24 mouse cellular contexts compared by ENCODE assay signal in the genomic region with DNA sequence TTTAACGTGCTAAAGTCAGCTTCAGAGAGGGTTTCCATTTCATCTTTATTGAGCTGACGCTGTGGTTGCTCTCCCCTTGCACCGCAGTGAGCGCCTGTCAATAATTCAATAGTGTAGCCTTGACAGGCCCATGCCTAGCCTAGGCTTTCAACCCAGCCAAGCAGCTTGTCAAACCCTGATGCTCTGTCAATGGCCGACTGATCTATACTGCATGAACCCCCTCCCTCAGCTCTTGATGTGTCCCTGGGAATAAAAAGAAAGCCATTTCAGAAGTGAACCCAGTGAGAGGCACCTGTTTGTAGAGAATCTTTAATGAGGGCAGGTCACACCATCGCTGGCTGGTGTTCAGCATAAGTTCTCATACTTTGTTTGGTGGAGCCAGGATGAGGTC.
DNase-seq lines count a peak whose midpoint lies in the region; ATAC-seq and TF ChIP-seq lines count a peak whose summit lies in the region.
"Had no signal": no experiment of that assay in that cellular context is flagged by ENCODE, and none has a peak within 500 bp of the region (broad histone marks: within the 10 kb centered on the region; RNA-seq: fewer than 3 reads in every experiment).

No protein-coding gene starts in this region.

- ATAC-seq in midbrain, embryonic 11.5 days (ENCODE audit: low FRiP score), result peak; percentile 46; the same call in 1 of the 2 replicates
- ATAC-seq in midbrain, postnatal 0 days (ENCODE audit: low FRiP score), result no peak
- 0 out of 2 replicates have a peak, but pooled peaks have one; percentile 1 for ATAC-seq in forebrain, postnatal 0 days
- ATAC-seq in neural tube, embryonic 15.5 days (ENCODE audit: low FRiP score), result no peak; the same call in 1 of the 2 replicates
- ATAC-seq: CD4-positive, CD25-positive, alpha-beta regulatory T cell, adult 4 months; liver, embryonic 12.5 days had no signal

- H3K27me3 ChIP-seq in midbrain, embryonic 11.5 days (ENCODE audit: control insufficient read depth, insufficient read depth, low read length), result no peaks in the 10 kb centered on the region; the same call in 1 of the 2 replicates
- no peaks in the 10 kb centered on the region for H3K27me3 ChIP-seq in midbrain, postnatal 0 days (ENCODE audit: insufficient read depth, low read length)
- H3K27me3 ChIP-seq in forebrain, postnatal 0 days (ENCODE audit: insufficient read depth, low read length), result no peaks in the 10 kb centered on the region
- H3K27me3 ChIP-seq in neural tube, embryonic 15.5 days (replicated peaks), result no peaks in the 10 kb centered on the region
- H3K27me3 ChIP-seq: limb, embryonic 13.5 days; liver, embryonic 12.5 days had no signal

- intact Hi-C loops in gastrocnemius, adult 2 months (cut with DNase I), result no loop called here

- H3K4me2 ChIP-seq in midbrain, embryonic 11.5 days, result no peak overlapping the region
- H3K4me2 ChIP-seq in midbrain, postnatal 0 days (ENCODE audit: low read depth, low read length, poor library complexity, severe bottlenecking), result no peak overlapping the region
- H3K4me2 ChIP-seq in forebrain, postnatal 0 days (ENCODE audit: low read depth), result no peak overlapping the region
- no peak overlapping the region for H3K4me2 ChIP-seq in neural tube, embryonic 15.5 days
- H3K4me2 ChIP-seq: limb, embryonic 13.5 days; liver, embryonic 12.5 days had no signal

- H3K36me3 ChIP-seq in midbrain, embryonic 11.5 days (ENCODE audit: control insufficient read depth, insufficient read depth, low read length), result no peaks in the 10 kb centered on the region
- no peaks in the 10 kb centered on the region for H3K36me3 ChIP-seq in midbrain, postnatal 0 days (ENCODE audit: insufficient read depth, low read length)
- H3K36me3 ChIP-seq in forebrain, postnatal 0 days (ENCODE audit: insufficient read depth), result no peaks in the 10 kb centered on the region
- H3K36me3 ChIP-seq in neural tube, embryonic 15.5 days, result no peaks in the 10 kb centered on the region
- H3K36me3 ChIP-seq: embryonic facial prominence, embryonic 10.5 days; heart, embryonic 10.5 days; limb, embryonic 13.5 days; liver, embryonic 12.5 days had no signal

- WGBS in midbrain, embryonic 11.5 days, result 70% methylated on average over 6 of the region's 6 CpGs
- 45% methylated on average over 6 of the region's 6 CpGs for WGBS in midbrain, postnatal 0 days
- 45% methylated on average over 6 of the region's 6 CpGs for WGBS in forebrain, postnatal 0 days
- 54% methylated on average over 6 of the region's 6 CpGs for WGBS in neural tube, embryonic 15.5 days

- H3K4me3 ChIP-seq in gastrocnemius, adult 2 months, result no peak overlapping the region
- no peak overlapping the region for H3K4me3 ChIP-seq in midbrain, embryonic 11.5 days (ENCODE audit: low read depth, low read length)
- no peak overlapping the region for H3K4me3 ChIP-seq in midbrain, postnatal 0 days (ENCODE audit: low read depth, low read length)
- no peak overlapping the region for H3K4me3 ChIP-seq in forebrain, postnatal 0 days (ENCODE audit: low read depth, low read length)
- H3K4me3 ChIP-seq in neural tube, embryonic 15.5 days (replicated peaks), result no peak overlapping the region
- H3K4me3 ChIP-seq: embryonic facial prominence, embryonic 10.5 days; heart, embryonic 10.5 days; limb, embryonic 13.5 days; liver, embryonic 12.5 days had no signal

- H3K9ac ChIP-seq in midbrain, embryonic 11.5 days (ENCODE audit: low read length), result no peak overlapping the region
- no peak overlapping the region for H3K9ac ChIP-seq in midbrain, postnatal 0 days (replicated peaks; ENCODE audit: low read length, poor library complexity, severe bottlenecking)
- H3K9ac ChIP-seq in forebrain, postnatal 0 days, result no peak overlapping the region
- no peak overlapping the region for H3K9ac ChIP-seq in neural tube, embryonic 15.5 days (replicated peaks)
- H3K9ac ChIP-seq: limb, embryonic 13.5 days; liver, embryonic 12.5 days had no signal

- DNase-seq in gastrocnemius, adult 2 months, result no peak
- DNase-seq in gastrocnemius, postnatal 25 days, result no peak
- no peak for DNase-seq in midbrain, embryonic 11.5 days (ENCODE audit: low spot score, missing footprints)
- DNase-seq in midbrain, postnatal 0 days (ENCODE audit: low spot score), result no peak
- no peak for DNase-seq in forebrain, postnatal 0 days
- no peak for DNase-seq in left cerebral cortex, adult 11 months (ENCODE audit: low spot score)
- no peak for DNase-seq in kidney, adult 9 months
- DNase-seq: adrenal gland, postnatal 25 days; cerebellum, adult 9-11 months; gastrocnemius, postnatal 36 days; kidney, adult 8-10 months; kidney, postnatal 14 days; layer of hippocampus, postnatal 36 days; lung, adult 18-20 months; lung, postnatal 10 days; right cerebral cortex, adult 18-20 months; right cerebral cortex, postnatal 4 days; thymus, postnatal 25 days had no signal

- peak overlapping the region; percentile 28; the same call in 1 of the 2 replicates for H3K27ac ChIP-seq in gastrocnemius, adult 2 months
- H3K27ac ChIP-seq in midbrain, embryonic 11.5 days (ENCODE audit: low read depth, low read length), result no peak overlapping the region
- H3K27ac ChIP-seq in midbrain, postnatal 0 days (ENCODE audit: low read depth, low read length), result no peak overlapping the region
- H3K27ac ChIP-seq in forebrain, postnatal 0 days (ENCODE audit: low read depth, low read length), result 0 out of 2 replicates have a peak overlapping the region, but pooled peaks have one; percentile 16
- H3K27ac ChIP-seq in neural tube, embryonic 15.5 days (replicated peaks), result peak overlapping the region; percentile 78
- H3K27ac ChIP-seq: embryonic facial prominence, embryonic 10.5 days; heart, embryonic 10.5 days; limb, embryonic 13.5 days; liver, embryonic 12.5 days had no signal

- H3K9me3 ChIP-seq in midbrain, embryonic 11.5 days (ENCODE audit: control insufficient read depth, low read length), result no peaks in the 10 kb centered on the region
- H3K9me3 ChIP-seq in midbrain, postnatal 0 days (ENCODE audit: low read length), result no peaks in the 10 kb centered on the region
- H3K9me3 ChIP-seq in forebrain, postnatal 0 days (ENCODE audit: low read length), result no peaks in the 10 kb centered on the region
- no peaks in the 10 kb centered on the region for H3K9me3 ChIP-seq in neural tube, embryonic 15.5 days (replicated peaks)
- H3K9me3 ChIP-seq: embryonic facial prominence, embryonic 10.5 days; heart, embryonic 10.5 days; limb, embryonic 13.5 days; liver, embryonic 12.5 days had no signal

- H3K4me1 ChIP-seq in midbrain, embryonic 11.5 days (ENCODE audit: control insufficient read depth, insufficient read depth, low read length), result no peaks in the 10 kb centered on the region
- peaks cover 10% of the 10 kb centered on the region; the same call in 1 of the 2 replicates for H3K4me1 ChIP-seq in midbrain, postnatal 0 days (ENCODE audit: insufficient read depth, low read length)
- peaks cover 7% of the 10 kb centered on the region; the same call in 1 of the 2 replicates for H3K4me1 ChIP-seq in forebrain, postnatal 0 days (ENCODE audit: insufficient read depth)
- H3K4me1 ChIP-seq in neural tube, embryonic 15.5 days, result peaks cover 51% of the 10 kb centered on the region
- H3K4me1 ChIP-seq: liver, embryonic 12.5 days had no signal

- no peak for TF ChIP-seq CTCF in gastrocnemius, adult 2 months (IDR thresholded peaks at IDR 0.05)
- no peak for TF ChIP-seq CTCF in midbrain, postnatal 0 days (IDR thresholded peaks at IDR 0.05)
- TF ChIP-seq CTCF in forebrain, postnatal 0 days (IDR thresholded peaks at IDR 0.05; ENCODE audit: low read depth), result no peak

Comparison
In these comparisons a context has a peak if more than half of its experiments do, and no peak if none do; other contexts are left out.
1. ATAC-seq: peak in midbrain, embryonic 11.5 days (single experiment) and forebrain, postnatal 0 days (single experiment); none in midbrain, postnatal 0 days (single experiment) and neural tube, embryonic 15.5 days (single experiment).
2. H3K27ac ChIP-seq: peak in gastrocnemius, adult 2 months (single experiment), forebrain, postnatal 0 days (single experiment) and neural tube, embryonic 15.5 days (single experiment); none in midbrain, embryonic 11.5 days (single experiment) and midbrain, postnatal 0 days (single experiment).